7 mouse cellular contexts compared by ENCODE assay signal in genomic region chr2:166655727-166656520, GRCm38 (mm10). TPM values are rescaled to one million over a fixed set of nuclear protein-coding genes. Genes with fewer than 3 reads are reported as not detected.
A peak's percentile ranks its signal among the peaks of the same experiment; 100 is the strongest.
DNase-seq lines count a peak whose midpoint lies in the region; ATAC-seq and TF ChIP-seq lines count a peak whose summit lies in the region.

No protein-coding gene starts in this region.

- dilution Hi-C loops in CH12.LX (cut with MboI; ENCODE audit: extremely low pct_ligation_motif_present, extremely low pct_unique_long_range_greater_than_20kb, low sequenced_read_pairs) = no loop called here

- H3K9ac ChIP-seq in CH12.LX (ENCODE audit: insufficient read depth, low read depth) = no peak overlapping the region
- no peak overlapping the region; the same call in 1 of the 2 replicates for H3K9ac ChIP-seq in hindbrain, postnatal 0 days (replicated peaks; ENCODE audit: low read length)
- no peak overlapping the region for H3K9ac ChIP-seq in stomach, embryonic 14.5 days (replicated peaks; ENCODE audit: low read depth, low read length)

- DNase-seq in CH12.LX (ENCODE audit: extremely low read depth) = no peak
- DNase-seq in R1 (ENCODE audit: low read depth, low spot score) = peak; percentile 15
- DNase-seq in hindbrain, postnatal 0 days (ENCODE audit: low spot score) = no peak
- DNase-seq in ovary, postnatal 10 days (ENCODE audit: low spot score) = no peak
- DNase-seq in urinary bladder, adult 18-20 months (ENCODE audit: low spot score in 2 of 2) = no peak

- H3K79me2 ChIP-seq in CH12.LX (replicated peaks; ENCODE audit: control insufficient read depth, extremely low read depth, insufficient read depth, poor library complexity, severe bottlenecking) (no peaks in the 10 kb centered on the region), macrophage (ENCODE audit: inconsistent target) (peaks cover 100% of the 10 kb centered on the region)

- TF ChIP-seq POLR2A in CH12.LX (IDR thresholded peaks at IDR 0.05; ENCODE audit: low read depth, low read length) = no peak

- no peak for TF ChIP-seq RAD21 in CH12.LX (IDR thresholded peaks at IDR 0.05; ENCODE audit: low read depth, low read length)

- H3K4me3 ChIP-seq in CH12.LX (replicated peaks in 1 of 3; ENCODE audit: low read depth in 2 of 3, low read length in 2 of 3, poor library complexity in 1 of 3) = no peak overlapping the region
- H3K4me3 ChIP-seq in hindbrain, postnatal 0 days (ENCODE audit: low read length) = no peak overlapping the region
- H3K4me3 ChIP-seq in macrophage (ENCODE audit: inconsistent target) = no peak overlapping the region
- H3K4me3 ChIP-seq in stomach, embryonic 14.5 days (ENCODE audit: low read depth, low read length) = no peak overlapping the region

- H3K27ac ChIP-seq in CH12.LX (ENCODE audit: insufficient read depth, low read depth) (no peak overlapping the region), macrophage (peak overlapping the region; percentile 17; the same call in 1 of the 2 replicates)
- peak overlapping the region; percentile 32; the same call in 1 of the 2 replicates for H3K27ac ChIP-seq in hindbrain, postnatal 0 days
- H3K27ac ChIP-seq in stomach, embryonic 14.5 days (ENCODE audit: low read length) = peak overlapping the region; percentile 18; the same call in 1 of the 2 replicates

- in situ Hi-C loops in CH12.LX (cut with MboI; ENCODE audit: low pct_ligation_motif_present, low pct_unique_long_range_greater_than_20kb, low sequenced_read_pairs) = no loop called here

- H3K27me3 ChIP-seq in CH12.LX (replicated peaks) = no peaks in the 10 kb centered on the region
- H3K27me3 ChIP-seq in hindbrain, postnatal 0 days (ENCODE audit: insufficient read depth, low read length) = no peaks in the 10 kb centered on the region
- no peaks in the 10 kb centered on the region for H3K27me3 ChIP-seq in stomach, embryonic 14.5 days (ENCODE audit: control insufficient read depth, insufficient read depth, low read length)

- WGBS in hindbrain, postnatal 0 days = 42% methylated on average over 11 of the region's 11 CpGs
- 33% methylated on average over 10 of the region's 11 CpGs for WGBS in macrophage (ENCODE audit: missing documents)
- WGBS in stomach, embryonic 14.5 days = 42% methylated on average over 11 of the region's 11 CpGs

- H3K36me3 ChIP-seq in CH12.LX (replicated peaks in 1 of 2; ENCODE audit: control insufficient read depth in 1 of 2, insufficient read depth in 1 of 2, low read length in 1 of 2) (peaks cover 0 to 18% of the 10 kb centered on the region in 2 experiments), macrophage (ENCODE audit: inconsistent target) (no peaks in the 10 kb centered on the region)
- H3K36me3 ChIP-seq in hindbrain, postnatal 0 days (ENCODE audit: insufficient read depth, low read length) = no peaks in the 10 kb centered on the region
- H3K36me3 ChIP-seq in stomach, embryonic 14.5 days (ENCODE audit: control insufficient read depth, insufficient read depth, low read length) = no peaks in the 10 kb centered on the region

- no peak for ATAC-seq in hindbrain, postnatal 0 days
- no peak for ATAC-seq in stomach, embryonic 14.5 days (ENCODE audit: insufficient number of reproducible peaks, insufficient read depth, low FRiP score, low read depth)

- no peak overlapping the region for H3K4me2 ChIP-seq in CH12.LX (ENCODE audit: insufficient read depth, low read depth, poor library complexity, severe bottlenecking)
- H3K4me2 ChIP-seq in hindbrain, postnatal 0 days (ENCODE audit: low read depth, low read length) = no peak overlapping the region
- H3K4me2 ChIP-seq in stomach, embryonic 14.5 days (replicated peaks; ENCODE audit: low read depth, low read length) = no peak overlapping the region; the same call in 1 of the 2 replicates

- peaks cover 45 to 87% of the 10 kb centered on the region in 2 experiments for H3K4me1 ChIP-seq in CH12.LX (ENCODE audit: control insufficient read depth in 1 of 2, insufficient read depth in 2 of 2)
- peaks cover 22% of the 10 kb centered on the region for H3K4me1 ChIP-seq in hindbrain, postnatal 0 days (ENCODE audit: insufficient read depth, low read length)
- H3K4me1 ChIP-seq in stomach, embryonic 14.5 days (ENCODE audit: control insufficient read depth, insufficient read depth, low read length) = 0 out of 2 replicates have a peak, but pooled peaks cover 4% of the 10 kb centered on the region

- TF ChIP-seq CTCF in CH12.LX (conservative IDR thresholded peaks at IDR 0.05 in 1 of 2, IDR thresholded peaks at IDR 0.05 in 1 of 2; ENCODE audit: low read depth in 2 of 2, low read length in 2 of 2) = no peak
- no peak for TF ChIP-seq CTCF in hindbrain, postnatal 0 days (IDR thresholded peaks at IDR 0.05; ENCODE audit: low read depth)

- no peaks in the 10 kb centered on the region for H3K9me3 ChIP-seq in CH12.LX (replicated peaks; ENCODE audit: low read length)
- H3K9me3 ChIP-seq in hindbrain, postnatal 0 days (ENCODE audit: low read length) = no peaks in the 10 kb centered on the region
- H3K9me3 ChIP-seq in stomach, embryonic 14.5 days (ENCODE audit: control insufficient read depth, low read depth, low read length) = no peaks in the 10 kb centered on the region

- no peak for TF ChIP-seq EP300 in CH12.LX (IDR thresholded peaks at IDR 0.05; ENCODE audit: low read length)

TF ChIP-seq in CH12.LX, 34 proteins besides CTCF, POLR2A, EP300 and RAD21:
- TF ChIP-seq CHD2 (IDR thresholded peaks at IDR 0.05; ENCODE audit: low read length) (peak; percentile 38; the same call in 1 of the 2 replicates), SIN3A (IDR thresholded peaks at IDR 0.05; ENCODE audit: low read length) (no peak), IRF4 (IDR thresholded peaks at IDR 0.05; ENCODE audit: low read depth, low read length) (no peak), ETS1 (conservative IDR thresholded peaks at IDR 0.05; ENCODE audit: low read depth, low read length) (0 out of 2 replicates have a peak, but pooled peaks have one; percentile 15), RCOR1 (conservative IDR thresholded peaks at IDR 0.05; ENCODE audit: low read depth, low read length) (no peak), MAFK (IDR thresholded peaks at IDR 0.05; ENCODE audit: insufficient replicate concordance, low read length) (no peak), TBP (conservative IDR thresholded peaks at IDR 0.05; ENCODE audit: low read depth, low read length) (no peak)

RNA-seq across cellular contexts. Expression of gene Prex1, which starts 57.7 kb away (rescaled TPM):
- total RNA-seq in CH12.LX (2012; rRNA removed) (11.6 and 18.5 TPM in 2 replicates), CH12.LX (2014; rRNA removed) (4.9 and 5.5 TPM in 2 replicates)
- polyA plus RNA-seq in CH12.LX (2012; ENCODE audit: insufficient read length, low read depth) (14.6 and 19.5 TPM in 2 replicates), macrophage (2018) (51.9 to 91.8 TPM (median 63.2 TPM) in 3 replicates)
- total RNA-seq in hindbrain, postnatal 0 days (2014; rRNA removed) = 63.2 and 66.8 TPM in 2 replicates
- 24.1 and 24.2 TPM in 2 replicates for polyA plus RNA-seq in hindbrain, postnatal 0 days (2015; fragmentation: Nextera tagmentation; extraction: Ambion mirVana)
- 100 to 1,000 TPM; 118 to 441 (median 223) TPM for total RNA-seq in macrophage (2018; cell fraction: chromatin; rRNA removed)
- total RNA-seq in macrophage (2018; cell fraction: cytosol; rRNA removed) = 100 to 1,000 TPM in 13 of 26 experiments, 10 to 100 TPM in 13; 69.1 to 196 (median 100) TPM
- total RNA-seq in macrophage (2018; cell fraction: nucleus; rRNA removed) = 100 to 1,000 TPM in 22 of 26 experiments, 10 to 100 TPM in 4; 83.5 to 258 (median 137) TPM
- polyA plus RNA-seq in stomach, embryonic 14.5 days (2014; fragmentation: Nextera tagmentation; extraction: Ambion mirVana) = 9.1 and 10.4 TPM in 2 replicates
